Mouse (Mus musculus): Measurements from ENCODE around the gene Aldh1a1.

Aldh1a1 gene

GRCm38 (mm10) chr19:20544941-20545340, 52.4 kb downstream of the Aldh1a1 start:
- ChIA-PET CTCF (no interaction called here), POLR2A (no interaction called here)

- POLR2A ChIA-PET = no interaction called here
- CTCF ChIA-PET = no interaction called here
These were observed 54.5 kb downstream of the Aldh1a1 start for GRCm38 (mm10) chr19:20547025-20547424.

GRCm38 (mm10) chr19:20549409-20549808, 56.9 kb downstream of the Aldh1a1 start:
- ChIA-PET CTCF (no interaction called here), POLR2A (no interaction called here)

GRCm38 (mm10) chr19:20555365-20555764, 62.9 kb downstream of the Aldh1a1 start:
- CTCF ChIA-PET = no interaction called here
- POLR2A ChIA-PET = no interaction called here

- ChIA-PET POLR2A (interaction anchor here in 2 of 4 experiments (0.6 to 0.7 kb wide), 2 partner anchors 27 to 1131 kb away, joined by 3 to 6 read pairs; no protein-coding TSS in a partner anchor), CTCF (no interaction called here)
These were observed 64.7 kb downstream of the Aldh1a1 start for GRCm38 (mm10) chr19:20557211-20557610.

DNA sequence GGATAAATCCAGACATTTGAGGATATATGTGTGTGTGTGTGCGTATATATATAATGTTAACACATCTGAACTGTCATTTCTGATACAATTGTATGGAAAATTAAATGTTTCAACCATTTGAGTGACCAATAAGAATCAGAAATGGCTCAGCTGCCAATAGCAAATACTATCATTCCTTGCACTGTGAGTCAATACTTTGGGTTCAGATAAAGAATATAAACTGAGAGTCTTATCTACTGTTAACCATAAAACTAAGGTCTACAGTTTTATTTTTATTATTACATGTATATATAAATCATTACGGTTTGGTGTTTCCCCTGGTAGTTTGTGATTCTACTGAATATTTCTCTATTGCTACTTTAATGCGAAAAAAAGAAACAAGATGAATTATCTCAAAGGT, 65.6 kb downstream of the Aldh1a1 start:
- CTCF ChIA-PET = no interaction called here
- POLR2A ChIA-PET = no interaction called here

GRCm38 (mm10) chr19:20558544-20558943, 66.0 kb downstream of the Aldh1a1 start:
- ChIA-PET POLR2A (no interaction called here), CTCF (no interaction called here)

GRCm38 (mm10) chr19:20558952-20559351, 66.4 kb downstream of the Aldh1a1 start:
- POLR2A ChIA-PET = no interaction called here

DNA sequence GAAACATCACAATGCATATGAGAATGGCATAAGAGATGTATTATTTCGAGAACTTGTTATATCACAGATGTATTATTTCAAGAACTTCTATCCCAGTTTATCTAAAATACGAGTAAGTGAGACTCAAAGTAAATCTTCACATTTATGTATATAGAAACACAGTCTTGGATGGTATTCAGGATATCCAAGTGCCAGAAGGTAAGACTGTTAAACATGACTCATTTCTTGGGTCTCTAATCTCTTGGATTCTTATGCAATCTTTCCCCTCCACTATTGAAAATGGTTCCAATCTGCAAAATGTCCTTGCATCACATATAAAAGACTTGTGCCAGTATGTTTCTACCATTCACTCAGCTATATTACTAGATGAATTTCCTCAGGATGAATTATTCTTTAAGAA, 67.4 kb downstream of the Aldh1a1 start:
- ChIA-PET POLR2A (no interaction called here), CTCF (no interaction called here)

More at GRCm38 (mm10) chr19:20558952-20559351, 66.4 kb downstream of the Aldh1a1 start:
- CTCF ChIA-PET = no interaction called here

DNA sequence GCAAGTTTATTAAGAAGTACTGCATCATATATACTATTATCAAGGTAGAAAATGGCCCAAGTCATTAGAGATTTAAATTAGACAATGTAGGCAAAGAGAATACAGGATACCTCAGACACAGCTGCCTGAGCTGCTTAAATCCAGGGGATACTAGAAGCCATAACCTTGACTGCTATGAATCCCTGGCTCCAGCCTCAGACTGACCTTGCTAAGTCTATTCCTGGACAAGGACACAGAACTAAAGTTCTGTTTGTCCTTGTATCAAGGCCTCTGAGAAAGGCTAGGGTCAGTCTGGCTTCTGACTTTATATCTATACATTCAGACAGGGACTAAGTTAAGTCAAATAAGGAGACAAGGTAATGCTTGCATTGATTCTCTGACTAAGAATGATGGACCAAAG, 69.9 kb downstream of the Aldh1a1 start:
- ChIA-PET CTCF (no interaction called here), POLR2A (no interaction called here)

GRCm38 (mm10) chr19:20566294-20566693, 73.8 kb downstream of the Aldh1a1 start:
- CTCF ChIA-PET = no interaction called here

GRCm38 (mm10) chr19:20567039-20567438, 74.5 kb downstream of the Aldh1a1 start:
- POLR2A ChIA-PET = interaction anchor here in 1 of 4 experiments (0.6 kb wide), 1 partner anchor 68 kb away, joined by 6 read pairs; no protein-coding TSS in a partner anchor
- CTCF ChIA-PET = no interaction called here

More at GRCm38 (mm10) chr19:20566294-20566693, 73.8 kb downstream of the Aldh1a1 start:
- POLR2A ChIA-PET = no interaction called here

DNA sequence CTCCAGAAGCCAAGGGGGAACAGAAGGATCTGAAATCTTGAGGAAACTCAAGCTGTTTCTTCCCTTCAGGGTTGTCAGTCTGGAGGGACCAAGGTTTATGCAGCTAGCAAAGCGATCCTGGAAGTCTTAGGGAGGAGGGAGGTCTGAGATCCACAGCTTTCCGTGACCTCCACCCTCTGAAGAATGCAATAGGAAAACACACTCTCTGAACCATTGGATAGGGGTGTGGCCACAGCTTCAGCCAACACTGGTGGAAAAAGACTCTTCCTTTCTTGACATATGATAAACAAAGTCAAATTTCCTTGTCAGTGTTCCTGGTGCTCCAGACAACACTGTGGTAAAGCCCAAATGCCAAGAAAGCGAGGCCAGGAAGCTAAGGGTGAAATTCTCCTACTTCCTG, 84.5 kb downstream of the Aldh1a1 start:
- ChIA-PET POLR2A (no interaction called here), CTCF (no interaction called here)

DNA sequence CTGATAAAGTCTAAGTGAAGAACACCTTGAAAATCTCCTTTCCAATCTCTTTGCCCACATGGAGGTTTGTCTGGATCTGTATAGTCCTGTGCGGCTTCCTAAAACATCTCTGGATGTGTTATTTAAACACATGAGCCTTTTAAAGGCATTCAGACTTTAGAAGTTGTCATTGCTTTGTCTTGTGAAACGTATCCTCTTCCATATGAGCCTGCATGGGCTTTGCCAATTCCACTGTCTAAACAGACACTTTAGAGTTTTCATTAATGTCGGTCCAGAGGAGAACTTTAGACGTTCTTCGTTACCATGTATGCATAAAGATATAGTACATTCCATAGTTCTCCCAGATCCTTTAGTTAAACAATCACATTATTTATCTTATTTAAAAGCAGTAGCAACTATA, 84.9 kb downstream of the Aldh1a1 start:
- POLR2A ChIA-PET = interaction anchor here in 1 of 4 experiments (0.7 kb wide), 1 partner anchor 15 kb away, joined by 5 read pairs; no protein-coding TSS in a partner anchor
- CTCF ChIA-PET = no interaction called here

- CTCF ChIA-PET = no interaction called here
- POLR2A ChIA-PET = interaction anchor here in 1 of 4 experiments (0.7 kb wide), 2 partner anchors 10 to 323 kb away, joined by 3 to 4 read pairs; no protein-coding TSS in a partner anchor
These were observed 107.4 kb downstream of the Aldh1a1 start for GRCm38 (mm10) chr19:20599951-20600350.

GRCm38 (mm10) chr19:20601739-20602138, 109.2 kb downstream of the Aldh1a1 start:
- POLR2A ChIA-PET = interaction anchor here in 1 of 4 experiments (0.7 kb wide), 1 partner anchor 77 kb away, joined by 5 read pairs; no protein-coding TSS in a partner anchor
- CTCF ChIA-PET = no interaction called here

DNA sequence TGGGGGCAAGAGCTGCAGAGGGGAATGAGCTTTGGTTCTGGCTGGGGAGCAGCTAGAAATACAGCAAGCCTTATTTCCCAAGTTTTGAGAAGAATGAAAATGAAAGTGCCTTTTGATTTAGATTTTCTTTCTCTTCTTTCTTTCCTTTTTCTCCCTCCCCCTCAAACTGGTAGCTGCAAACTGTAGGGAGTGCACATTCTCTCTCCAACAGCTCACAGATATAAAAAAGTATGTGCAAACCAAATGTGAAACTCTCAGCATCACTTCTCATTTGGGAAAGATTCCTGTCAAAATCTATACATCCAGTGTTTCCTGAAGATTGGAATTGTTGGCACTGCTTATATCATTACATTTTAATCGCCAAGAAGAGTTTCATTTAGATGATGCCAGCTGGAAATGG, 110.7 kb downstream of the Aldh1a1 start:
- ChIA-PET CTCF (no interaction called here), POLR2A (no interaction called here)

DNA sequence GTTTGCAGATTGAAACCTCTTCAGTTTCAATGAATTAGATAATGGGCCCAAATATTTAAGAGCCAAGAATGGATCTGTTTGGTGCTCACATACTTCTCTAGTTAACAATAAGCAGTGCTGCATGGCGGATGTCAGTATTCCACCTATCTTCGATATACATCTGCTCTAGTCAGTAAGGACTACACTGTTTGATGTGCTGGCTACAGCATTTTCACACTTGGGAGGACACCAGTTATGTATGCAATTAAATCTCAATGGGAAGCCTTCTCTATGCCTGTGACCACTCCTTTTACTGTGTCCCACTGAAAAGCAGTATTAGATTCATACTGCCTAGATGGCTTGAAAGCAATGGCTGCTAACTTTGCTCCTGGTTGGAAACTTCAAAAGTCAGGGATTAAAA, 111.4 kb downstream of the Aldh1a1 start:
- CTCF ChIA-PET = no interaction called here
- POLR2A ChIA-PET = no interaction called here

DNA sequence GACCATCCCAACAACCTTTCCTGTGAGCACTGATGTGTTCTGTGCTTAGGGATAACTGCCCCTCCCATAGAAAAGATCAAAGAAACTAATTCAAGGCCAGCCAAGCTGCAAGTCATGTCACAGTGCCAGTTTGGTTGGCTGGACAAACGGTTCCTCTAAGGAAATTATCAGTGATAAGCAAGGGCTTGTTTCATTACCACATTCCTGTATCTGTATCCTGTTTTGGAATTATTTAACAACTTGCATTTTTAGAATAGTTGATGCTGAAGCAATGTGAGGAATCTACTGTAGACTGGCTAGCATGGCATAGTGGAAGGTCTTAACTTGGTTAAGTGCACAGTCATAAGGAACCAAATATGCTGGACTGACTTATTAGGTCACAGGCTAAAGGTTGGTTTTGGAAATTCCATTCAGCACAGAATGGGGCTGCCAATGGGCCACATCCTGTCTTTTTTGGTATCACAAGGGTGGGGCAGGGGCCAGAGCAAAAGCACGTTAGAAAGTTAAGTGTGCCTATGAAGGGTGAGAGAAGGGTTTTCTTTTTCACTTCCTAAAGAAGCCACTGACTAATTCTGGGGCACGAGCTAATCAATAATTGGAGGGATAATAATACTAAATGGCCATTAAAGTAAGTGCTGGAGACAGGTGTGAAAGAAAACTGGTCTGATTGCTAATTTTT, 121.9 kb downstream of the Aldh1a1 start:
- CTCF ChIA-PET = no interaction called here
- POLR2A ChIA-PET = no interaction called here

- ChIA-PET CTCF (no interaction called here), POLR2A (no interaction called here)
These were observed 129.9 kb downstream of the Aldh1a1 start for GRCm38 (mm10) chr19:20622434-20622833.

DNA sequence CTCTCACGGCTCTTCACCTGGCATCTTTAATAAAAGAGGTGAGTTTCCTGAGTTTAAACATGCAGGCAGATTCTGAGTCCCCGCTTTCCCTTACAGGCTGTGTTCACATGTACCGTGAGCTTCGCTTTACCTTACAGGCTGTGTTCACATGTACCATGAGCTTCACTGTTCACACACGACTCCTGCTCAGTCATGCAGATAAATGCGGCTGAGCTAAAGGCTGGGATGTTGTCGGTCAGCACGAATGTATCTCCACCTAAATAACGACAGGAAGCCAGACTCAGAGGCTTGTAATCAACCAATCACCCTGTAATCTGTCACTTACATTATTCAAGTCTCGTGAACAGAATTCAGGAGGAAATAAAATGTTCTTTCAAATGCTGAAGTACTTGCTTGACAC, 130.9 kb downstream of the Aldh1a1 start:
- POLR2A ChIA-PET = no interaction called here
- CTCF ChIA-PET = no interaction called here

DNA sequence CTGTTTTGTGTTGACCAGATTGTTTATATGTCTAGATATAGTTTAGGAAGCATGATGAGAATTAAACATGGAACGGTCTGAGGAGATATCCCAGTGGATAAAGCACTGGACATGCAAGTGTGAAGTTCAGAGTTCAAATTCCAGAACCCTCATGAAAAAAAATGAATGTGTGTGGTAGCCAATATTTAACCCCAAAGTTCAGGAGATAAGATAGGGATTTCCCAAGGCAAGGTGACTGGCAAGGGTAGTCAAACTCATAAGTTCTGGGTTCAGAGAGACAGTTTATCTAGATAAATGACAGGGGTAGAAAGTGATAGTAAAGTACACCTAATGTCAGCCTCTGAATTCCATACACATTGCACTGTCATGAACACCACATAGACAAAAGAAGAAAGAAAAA, 138.5 kb downstream of the Aldh1a1 start:
- ChIA-PET POLR2A (no interaction called here), CTCF (no interaction called here)
